Mouse (Mus musculus) CH12.LX (cell line): ENCODE measurements around the gene Hsf5. TPM values are rescaled to one million over a fixed set of nuclear protein-coding genes. Genes with fewer than 3 reads are reported as not detected.

Experiments
- DNase-seq: peaks from one replicate; pipeline ENCODE4 v3.0.0-alpha.2; 2013; ENCODE audit errors: extremely low read depth
- H3K27ac ChIP-seq: 2 replicates; pipeline ENCODE4 v1.5.1; 2012; ENCODE audit warnings: low read depth, mild to moderate bottlenecking, control low read depth, moderate library complexity; ENCODE audit not compliant: insufficient read depth
- H3K27me3 ChIP-seq: replicated peaks from 2 replicates; pipeline ENCODE3; 2012; ENCODE audit warnings: inconsistent platforms
- H3K36me3 ChIP-seq, 2 experiments: replicated peaks in 1 of 2; 2 replicates each; pipeline versions ENCODE3 to v1.6.1; 2012; ENCODE audit warnings: inconsistent platforms in 1 of 2, low read length in 1 of 2, mild to moderate bottlenecking in 1 of 2, mixed read lengths in 1 of 2, moderate library complexity in 1 of 2; ENCODE audit not compliant: control insufficient read depth in 1 of 2, insufficient read depth in 1 of 2
- H3K4me1 ChIP-seq, 2 experiments: 2 replicates each; pipeline ENCODE4 v1.6.1; 2012; ENCODE audit warnings: inconsistent platforms in 1 of 2, moderate library complexity in 1 of 2; ENCODE audit not compliant: insufficient read depth in 2 of 2, control insufficient read depth in 1 of 2
- H3K4me2 ChIP-seq: 2 replicates; pipeline ENCODE4 v1.6.1; 2012; ENCODE audit warnings: low read depth, mild to moderate bottlenecking, control low read depth; ENCODE audit not compliant: poor library complexity, insufficient read depth, severe bottlenecking
- H3K4me3 ChIP-seq, 3 experiments: fragments of 150-350 bp in 1 of 3; sonication (generic) in 1 of 3; replicated peaks in 1 of 3; 2 replicates each; pipeline versions ENCODE3 to v1.5.1; 2011 to 2012; ENCODE audit warnings: low read depth in 2 of 3, low read length in 2 of 3, mild to moderate bottlenecking in 2 of 3, moderate library complexity in 2 of 3, control low read depth in 1 of 3, improper control_type of control experiment in 1 of 3, inconsistent platforms in 1 of 3, mixed read lengths in 1 of 3; ENCODE audit not compliant: poor library complexity in 1 of 3
- H3K79me2 ChIP-seq: replicated peaks from 2 replicates; pipeline ENCODE4 v1.6.1; 2012; ENCODE audit warnings: mild to moderate bottlenecking, moderate library complexity; ENCODE audit not compliant: control insufficient read depth, poor library complexity, insufficient read depth, severe bottlenecking; ENCODE audit errors: extremely low read depth
- H3K9ac ChIP-seq: 2 replicates; pipeline ENCODE4 v1.6.1; 2012; ENCODE audit warnings: low read depth, mild to moderate bottlenecking, control low read depth, moderate library complexity; ENCODE audit not compliant: insufficient read depth
- H3K9me3 ChIP-seq: replicated peaks from 2 replicates; pipeline ENCODE3; 2012; ENCODE audit warnings: low read length, inconsistent platforms, mixed read lengths
- BHLHE40 ChIP-seq: IDR thresholded peaks from 2 replicates; pipeline ENCODE4 v1.6.1; 2011; ENCODE audit warnings: mild to moderate bottlenecking, low read depth, low read length, improper control_type of control experiment
- CHD1 ChIP-seq: IDR thresholded peaks from 2 replicates; pipeline ENCODE4 v1.6.1; 2012; ENCODE audit warnings: low read depth, low read length, improper control_type of control experiment, inconsistent platforms
- E2F4 ChIP-seq: IDR thresholded peaks from 2 replicates; pipeline ENCODE4 v1.6.1; 2011; ENCODE audit warnings: low read depth, low read length, improper control_type of control experiment; ENCODE audit not compliant: insufficient replicate concordance
- EP300 ChIP-seq: IDR thresholded peaks from 2 replicates; pipeline ENCODE4 v1.6.1; 2011; ENCODE audit warnings: low read length, improper control_type of control experiment
- ETS1 ChIP-seq: conservative IDR thresholded peaks from 2 replicates; pipeline ENCODE4 v1.6.1; 2012; ENCODE audit warnings: low read depth, mild to moderate bottlenecking, inconsistent platforms, low read length, improper control_type of control experiment, moderate library complexity
- IRF4 ChIP-seq: IDR thresholded peaks from 2 replicates; pipeline ENCODE4 v1.6.1; 2014; ENCODE audit warnings: low read depth, mild to moderate bottlenecking, inconsistent platforms, low read length, improper control_type of control experiment
- JUN ChIP-seq: IDR thresholded peaks from 2 replicates; pipeline ENCODE4 v1.6.1; 2011; ENCODE audit warnings: low read depth, mild to moderate bottlenecking, low read length, improper control_type of control experiment, moderate library complexity; ENCODE audit not compliant: insufficient read depth
- MAX ChIP-seq: IDR thresholded peaks from 2 replicates; pipeline ENCODE4 v1.6.1; 2011; ENCODE audit warnings: low read length, improper control_type of control experiment
- MEF2A ChIP-seq: IDR thresholded peaks from 2 replicates; pipeline ENCODE4 v1.6.1; 2014; ENCODE audit warnings: low read depth, mild to moderate bottlenecking, inconsistent platforms, low read length, improper control_type of control experiment, borderline replicate concordance
- MXI1 ChIP-seq: IDR thresholded peaks from 2 replicates; pipeline ENCODE4 v1.6.1; 2011; ENCODE audit warnings: mild to moderate bottlenecking, low read depth, low read length, improper control_type of control experiment
- MYC ChIP-seq: IDR thresholded peaks from 2 replicates; pipeline ENCODE4 v1.6.1; 2011; ENCODE audit warnings: low read depth, mild to moderate bottlenecking, improper control_type of control experiment, low read length
- NRF1 ChIP-seq: IDR thresholded peaks from 2 replicates; pipeline ENCODE4 v1.6.1; 2014; ENCODE audit warnings: low read depth, mild to moderate bottlenecking, inconsistent platforms, low read length, improper control_type of control experiment, moderate library complexity
- PAX5 ChIP-seq: IDR thresholded peaks from 2 replicates; pipeline ENCODE4 v1.6.1; 2012; ENCODE audit warnings: low read length, inconsistent platforms, mixed read lengths
- RCOR1 ChIP-seq: conservative IDR thresholded peaks from 2 replicates; pipeline ENCODE4 v1.6.1; 2012; ENCODE audit warnings: low read depth, mild to moderate bottlenecking, inconsistent platforms, low read length, improper control_type of control experiment
- SIN3A ChIP-seq: IDR thresholded peaks from 2 replicates; pipeline ENCODE4 v1.6.1; 2012; ENCODE audit warnings: low read length, improper control_type of control experiment, inconsistent platforms
- SMC3 ChIP-seq: IDR thresholded peaks from 2 replicates; pipeline ENCODE4 v1.6.1; 2011; ENCODE audit warnings: low read depth, low read length, improper control_type of control experiment
- TCF12 ChIP-seq: IDR thresholded peaks from 2 replicates; pipeline ENCODE4 v1.6.1; 2014; ENCODE audit warnings: low read depth, mild to moderate bottlenecking, inconsistent platforms, low read length, improper control_type of control experiment
- ZMIZ1 ChIP-seq: IDR thresholded peaks from 2 replicates; pipeline ENCODE4 v1.6.1; 2012; ENCODE audit warnings: low read depth, mild to moderate bottlenecking, inconsistent platforms, low read length, improper control_type of control experiment
- ZNF384 ChIP-seq: IDR thresholded peaks from 2 replicates; pipeline ENCODE4 v1.6.1; 2012; ENCODE audit warnings: low read depth, low read length, improper control_type of control experiment, inconsistent platforms
- dilution Hi-C: fragments of 300-500 bp; cut with MboI; formaldehyde crosslinking; loops from 2 replicates; pipeline ENCODE4 v1.14.3; 2020; ENCODE audit warnings: low sequenced_read_pairs; ENCODE audit not compliant: extremely low pct_unique_long_range_greater_than_20kb, extremely low pct_ligation_motif_present
- in situ Hi-C: fragments of 300-500 bp; cut with MboI; formaldehyde crosslinking; loops from 3 replicates; pipeline ENCODE4 v1.14.3; 2019; ENCODE audit warnings: low sequenced_read_pairs, low pct_ligation_motif_present, low pct_unique_long_range_greater_than_20kb, mixed read lengths
- polyA plus RNA-seq: library from polyadenylated mRNA; unstranded; fragments of >175 nt; gene quantifications from 2 replicates; pipeline ENCODE4 v1.2.1, GENCODE M21; 2012; ENCODE audit warnings: low read depth; ENCODE audit not compliant: insufficient read length
- total RNA-seq, 2 experiments: library from RNA; depleted of rRNA; stranded (reverse); fragments of 300-350 nt in 1 of 2; fragments of >200 nt in 1 of 2; gene quantifications; 2 replicates each; pipeline ENCODE4 v1.2.3; 2012 to 2014

The Hsf5 gene
- total and polyA plus RNA-seq, 3 experiments, result 0.04 TPM; not detected in 2

GRCm38 (mm10) chr11:87678545-87678944 is 61.6 kb downstream of the Hsf5 start:
- H3K9ac ChIP-seq, result peak overlapping the region; percentile 84; the same call in 1 of the 2 replicates
- H3K27ac ChIP-seq, result peak overlapping the region; percentile 88; the same call in 1 of the 2 replicates
- dilution Hi-C loops (no loop called here), in situ Hi-C loops (no loop called here)
- H3K9me3 ChIP-seq, result peaks cover 2% of the 10 kb centered on the region
- DNase-seq, result no peak
- H3K27me3 ChIP-seq, result no peaks in the 10 kb centered on the region
- peak overlapping the region; percentile 91 for H3K4me2 ChIP-seq
- TF ChIP-seq BHLHE40 (peak; percentile 94), EP300 (peak; percentile 68), PAX5 (no peak), CHD1 (0 out of 2 replicates have a peak, but pooled peaks have one; percentile 11), MAX (peak; percentile 62), SIN3A (peak; percentile 40; the same call in 1 of the 2 replicates), SMC3 (no peak), MXI1 (peak; percentile 81), IRF4 (peak; percentile 60; the same call in 1 of the 2 replicates), ETS1 (peak; percentile 52; the same call in 1 of the 2 replicates), MYC (peak; percentile 43; the same call in 1 of the 2 replicates), RCOR1 (peak; percentile 66; the same call in 1 of the 2 replicates), NRF1 (no peak)
- H3K36me3 ChIP-seq, result peaks cover 6 to 55% of the 10 kb centered on the region in 2 experiments
- H3K4me1 ChIP-seq, result peaks cover 9 to 73% of the 10 kb centered on the region in 2 experiments; a peak in 3 of 4 replicates
- H3K79me2 ChIP-seq, result peaks cover 92% of the 10 kb centered on the region
- H3K4me3 ChIP-seq, result no peak overlapping the region

GRCm38 (mm10) chr11:87678976-87679375 is 62.0 kb downstream of the Hsf5 start:
- Histone ChIP-seq H3K79me2 (peaks cover 90% of the 10 kb centered on the region), H3K4me2 (peak overlapping the region; percentile 91), H3K4me3 (no peak overlapping the region), H3K27ac (peak overlapping the region; percentile 44; the same call in 1 of the 2 replicates), H3K4me1 (peaks cover 9 to 75% of the 10 kb centered on the region in 2 experiments; a peak in 3 of 4 replicates), H3K36me3 (peaks cover 6 to 51% of the 10 kb centered on the region in 2 experiments), H3K27me3 (no peaks in the 10 kb centered on the region), H3K9me3 (peaks cover 2% of the 10 kb centered on the region), H3K9ac (peak overlapping the region; percentile 29; the same call in 1 of the 2 replicates)
- dilution Hi-C loops (no loop called here), in situ Hi-C loops (no loop called here)
- no peak for DNase-seq
- TF ChIP-seq SIN3A (no peak; the same call in 1 of the 2 replicates), CHD1 (no peak), JUN (no peak), TCF12 (no peak), RCOR1 (no peak), ETS1 (no peak), PAX5 (no peak), MEF2A (no peak), EP300 (0 out of 2 replicates have a peak, but pooled peaks have one; percentile 28), ZMIZ1 (no peak), E2F4 (no peak), ZNF384 (peak; percentile 58)
